Mouse (Mus musculus) heart, embryonic 13.5 days (tissue): Measurements from ENCODE around the gene Tuft1. TPM values are rescaled to one million over a fixed set of nuclear protein-coding genes. Genes with fewer than 3 reads are reported as not detected.

Experiments
- polyA plus RNA-seq: library from polyadenylated mRNA; unstranded; fragments of >200 nt; fragmentation: Nextera tagmentation; extraction: Ambion mirVana; gene quantifications from 2 replicates; pipeline ENCODE4 v1.2.1, GENCODE M21; 2015

Gene Tuft1
- polyA plus RNA-seq, 1 experiment from 2014 or later: 6.4 TPM

Other genes with a start within 250 kb of the Tuft1 start
- gene Tdrkh, start 245.6 kb downstream of the Tuft1 start, polyA plus RNA-seq: 8.6 and 8.8 TPM in 2 replicates
- 59.8 and 62.9 TPM in 2 replicates for gene Mrpl9, start 215.6 kb downstream of the Tuft1 start, polyA plus RNA-seq
- 0.27 and 0.38 TPM in 2 replicates for gene Oaz3, start 215.0 kb downstream of the Tuft1 start, polyA plus RNA-seq
- 1.5 and 1.6 TPM in 2 replicates for gene Celf3, start 180.6 kb downstream of the Tuft1 start, polyA plus RNA-seq
- gene Riiad1, start 178.5 kb downstream of the Tuft1 start, polyA plus RNA-seq: 4.0 and 4.4 TPM in 2 replicates
- 32.8 and 36.0 TPM in 2 replicates for gene Snx27, start 76.2 kb downstream of the Tuft1 start, polyA plus RNA-seq
- not detected in 2 replicates for gene Gm10972, start 15.8 kb downstream of the Tuft1 start, polyA plus RNA-seq
- gene Selenbp2, start 34.7 kb upstream of the Tuft1 start, polyA plus RNA-seq: 1.3 and 1.7 TPM in 2 replicates
- gene Cgn, start 127.6 kb upstream of the Tuft1 start, polyA plus RNA-seq: 2.2 and 2.3 TPM in 2 replicates
- gene Pogz, start 178.7 kb upstream of the Tuft1 start, polyA plus RNA-seq: 9.3 and 10.1 TPM in 2 replicates
- 242 and 287 TPM in 2 replicates for gene Psmb4, start 228.1 kb upstream of the Tuft1 start, polyA plus RNA-seq